Mouse (Mus musculus) T-helper 1 cell (primary cell): ENCODE measurements around the gene 4930426L09Rik.

Source experiments
- in situ Hi-C: fragments of 300-600 bp; cut with MboI, MseI; formaldehyde crosslinking; loops from one replicate; pipeline ENCODE4 v1.15.1; 2025; ENCODE audit warnings: high pct_unique_total_duplicates

The 4930426L09Rik gene

GRCm38 (mm10) chr2:19011443-19011842, 13.3 kb downstream of the 4930426L09Rik start:
- in situ Hi-C loops, result no loop called here

DNA sequence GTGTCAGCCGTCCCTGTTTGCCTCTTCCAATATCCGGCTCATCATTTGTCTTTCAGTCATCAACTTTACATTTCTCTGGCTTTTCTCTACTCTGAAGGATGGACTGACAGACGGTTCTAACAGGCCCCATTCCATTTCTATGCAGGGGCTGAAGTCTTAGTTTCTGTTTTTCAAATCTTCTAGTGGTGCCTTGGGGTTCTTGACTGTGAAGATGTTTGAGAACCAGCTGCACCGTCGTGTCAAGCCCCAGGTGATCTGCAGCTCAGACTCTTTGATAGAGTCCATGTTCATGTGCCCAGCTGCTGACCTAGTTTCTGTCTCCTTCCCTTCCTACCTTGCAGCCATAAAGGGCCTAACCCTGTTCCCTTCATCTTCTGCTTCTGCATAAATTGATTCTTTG, 18.2 kb downstream of the 4930426L09Rik start:
- in situ Hi-C loops, result loop anchor here (5.0 kb wide), 1 partner anchor 201 kb away; no protein-coding TSS in a partner anchor

DNA sequence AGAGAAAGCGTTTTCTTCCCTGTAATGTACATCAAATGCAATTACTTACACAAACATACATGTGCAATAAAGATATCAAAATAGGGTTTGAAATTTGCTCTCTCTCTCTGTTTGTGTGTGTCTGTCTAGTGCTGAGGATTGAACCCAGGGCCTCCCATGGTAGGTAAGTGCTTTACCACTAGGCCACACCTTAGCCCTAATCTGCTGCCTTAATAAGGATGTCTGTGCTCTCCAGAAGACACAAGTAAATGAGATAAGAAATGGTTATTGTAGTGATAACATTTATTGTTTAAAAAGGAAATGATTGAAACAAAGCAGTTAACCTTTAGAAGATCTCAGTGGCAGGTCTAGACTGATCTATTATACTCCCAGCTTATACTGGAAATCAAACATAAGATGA, 18.7 kb downstream of the 4930426L09Rik start:
- in situ Hi-C loops, result loop anchor here (5.0 kb wide), 1 partner anchor 200 kb away; no protein-coding TSS in a partner anchor

DNA sequence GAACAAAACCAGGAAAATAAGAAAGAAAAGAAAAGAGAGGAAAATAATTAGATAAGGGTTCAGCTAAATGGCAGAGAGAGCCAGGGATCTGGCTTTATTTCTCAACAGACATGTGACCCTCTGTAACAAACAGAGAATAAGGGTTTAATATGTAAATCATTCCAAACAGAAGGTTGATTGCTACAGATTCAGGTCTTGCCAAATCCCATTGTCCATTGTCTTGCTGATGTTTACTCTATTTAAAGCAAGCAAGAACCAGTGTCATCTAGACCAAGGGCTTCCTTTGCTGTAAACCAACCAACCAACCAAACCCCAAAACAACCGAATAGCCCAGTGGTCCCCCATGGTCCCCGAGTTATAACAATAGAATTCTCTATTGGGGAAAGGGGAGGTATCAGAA, 19.9 kb downstream of the 4930426L09Rik start:
- in situ Hi-C loops, result loop anchor here (5.0 kb wide), 1 partner anchor 199 kb away; no protein-coding TSS in a partner anchor

GRCm38 (mm10) chr2:19024807-19025206, 26.7 kb downstream of the 4930426L09Rik start:
- in situ Hi-C loops, result no loop called here

DNA sequence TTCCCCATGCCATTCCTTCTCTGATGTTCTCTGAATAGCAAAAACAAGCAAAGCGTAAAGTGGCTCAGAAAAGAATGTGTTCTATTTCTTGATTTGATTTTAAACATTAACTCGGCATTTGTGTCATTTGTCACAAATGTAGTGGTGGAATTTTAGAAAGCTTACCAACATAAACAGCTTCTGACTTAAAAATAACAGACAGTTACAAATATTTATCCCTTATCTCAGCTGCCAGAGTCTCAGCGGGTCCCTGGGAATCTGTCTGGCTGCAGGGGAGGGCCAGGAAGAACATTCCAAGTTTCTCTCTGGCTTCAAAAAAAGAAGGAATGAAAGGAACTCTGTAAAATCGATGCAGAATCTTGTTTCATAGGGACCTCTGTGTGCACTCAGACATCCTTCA, 39.3 kb downstream of the 4930426L09Rik start:
- in situ Hi-C loops, result no loop called here

GRCm38 (mm10) chr2:19037907-19038570, 39.9 kb downstream of the 4930426L09Rik start:
- in situ Hi-C loops, result no loop called here

DNA sequence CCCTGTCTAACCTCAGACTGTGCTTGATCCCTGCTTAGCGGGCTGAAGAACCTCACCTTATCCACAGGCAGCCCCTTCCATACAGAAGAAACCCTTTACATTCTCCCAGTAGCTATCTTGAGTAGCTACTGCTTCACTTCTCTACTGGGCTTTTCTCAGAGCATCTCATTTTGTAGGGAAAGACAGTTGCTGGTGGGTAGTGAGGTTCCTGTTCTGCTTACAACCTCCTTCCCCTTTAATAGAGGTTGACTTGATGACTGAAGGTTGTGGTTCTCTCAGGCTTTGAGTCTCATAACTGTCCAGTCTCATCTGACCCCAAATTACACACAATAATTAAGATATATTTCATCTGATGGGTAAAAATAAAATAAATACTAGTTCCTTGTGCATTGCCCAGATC, 50.1 kb downstream of the 4930426L09Rik start:
- in situ Hi-C loops, result no loop called here

- in situ Hi-C loops, result no loop called here
Measured at GRCm38 (mm10) chr2:19049341-19049740, 51.2 kb downstream of the 4930426L09Rik start.
